In genomic region chr14:75828866-75829806, GRCm38 (mm10) we compare ENCODE assay signal across 8 mouse cellular contexts. TPM values are rescaled to one million over a fixed set of nuclear protein-coding genes. Genes with fewer than 3 reads are reported as not detected.
DNase-seq lines count a peak whose midpoint lies in the region; ATAC-seq and TF ChIP-seq lines count a peak whose summit lies in the region.

No protein-coding gene starts in this region.

- 3% methylated on average over 32 of the region's 32 CpGs for WGBS in heart, embryonic 12.5 days
- WGBS in kidney, embryonic 16.5 days: 3% methylated on average over 32 of the region's 32 CpGs

- peak overlapping the region; percentile 19 for H3ac ChIP-seq in C2C12 (ENCODE audit: control insufficient read depth, insufficient read length, low read depth)

- H3K79me2 ChIP-seq in C2C12 (ENCODE audit: control insufficient read depth, insufficient read depth): peaks cover 16% of the 10 kb centered on the region

- peak; percentile 78 for TF ChIP-seq CTCF in C2C12 (IDR thresholded peaks at IDR 0.05; ENCODE audit: control insufficient read depth, insufficient read depth, insufficient read length)
- TF ChIP-seq CTCF in brain, embryonic 14.5 days (IDR thresholded peaks at IDR 0.05; ENCODE audit: borderline replicate concordance, extremely low read depth, insufficient read depth, insufficient read length): peak; percentile 99

- DNase-seq in brain, embryonic 14.5 days (ENCODE audit: low read depth): peak; percentile 93
- DNase-seq in liver: peak; percentile 84
- peak; percentile 35 to 73 for DNase-seq in monocyte, adult 2 months (ENCODE audit: low read depth in 1 of 2, low spot score in 2 of 2)
- DNase-seq in spleen, postnatal 14 days (ENCODE audit: low spot score in 2 of 2): peak; percentile 63 to 78

- H3K4me3 ChIP-seq in C2C12 (ENCODE audit: insufficient read depth, poor library complexity, severe bottlenecking): peak overlapping the region; percentile 8
- H3K4me3 ChIP-seq in erythroblast, embryonic 14.5 days (replicated peaks): peak overlapping the region; percentile 61
- H3K4me3 ChIP-seq in heart, embryonic 12.5 days: peak overlapping the region; percentile 41
- peak overlapping the region; percentile 42 for H3K4me3 ChIP-seq in kidney, embryonic 16.5 days (ENCODE audit: low read length)

- no peak overlapping the region for H3K27ac ChIP-seq in heart, embryonic 12.5 days (ENCODE audit: poor library complexity, severe bottlenecking)
- peak overlapping the region; percentile 61; the same call in 1 of the 2 replicates for H3K27ac ChIP-seq in kidney, embryonic 16.5 days (ENCODE audit: low read length)

- H3K27me3 ChIP-seq in C2C12 (ENCODE audit: control insufficient read depth, insufficient read depth, insufficient read length): no peaks in the 10 kb centered on the region
- peaks cover 29% of the 10 kb centered on the region for H3K27me3 ChIP-seq in erythroblast, embryonic 14.5 days (ENCODE audit: control insufficient read depth)
- peaks cover 8% of the 10 kb centered on the region; the same call in 1 of the 2 replicates for H3K27me3 ChIP-seq in heart, embryonic 12.5 days (replicated peaks)
- peaks cover 11% of the 10 kb centered on the region; the same call in 1 of the 2 replicates for H3K27me3 ChIP-seq in kidney, embryonic 16.5 days (ENCODE audit: insufficient read depth, low read length)

- ATAC-seq in heart, embryonic 12.5 days (ENCODE audit: insufficient number of reproducible peaks, low FRiP score): peak; percentile 31; the same call in 1 of the 2 replicates
- ATAC-seq in kidney, embryonic 16.5 days (ENCODE audit: low FRiP score, low TSS enrichment): peak; percentile 50; the same call in 1 of the 2 replicates

- no peaks in the 10 kb centered on the region; the same call in 1 of the 2 replicates for H3K9me3 ChIP-seq in erythroblast, embryonic 14.5 days (ENCODE audit: control insufficient read depth, low read length)
- no peaks in the 10 kb centered on the region for H3K9me3 ChIP-seq in heart, embryonic 12.5 days (replicated peaks)
- no peaks in the 10 kb centered on the region for H3K9me3 ChIP-seq in kidney, embryonic 16.5 days (ENCODE audit: low read length)

- no peaks in the 10 kb centered on the region for H3K79me3 ChIP-seq in C2C12 (ENCODE audit: low read depth)

- H3K9ac ChIP-seq in heart, embryonic 12.5 days: peak overlapping the region; percentile 57
- H3K9ac ChIP-seq in kidney, embryonic 16.5 days (replicated peaks; ENCODE audit: low read length): peak overlapping the region; percentile 56

- no peak for TF ChIP-seq POLR2A in brain, embryonic 14.5 days (IDR thresholded peaks at IDR 0.05; ENCODE audit: borderline replicate concordance, extremely low read depth, insufficient read depth, insufficient read length, poor library complexity, severe bottlenecking)

- no peaks in the 10 kb centered on the region for H3K36me3 ChIP-seq in C2C12 (ENCODE audit: control insufficient read depth, insufficient read depth)
- no peaks in the 10 kb centered on the region for H3K36me3 ChIP-seq in erythroblast, embryonic 14.5 days (ENCODE audit: control insufficient read depth)
- H3K36me3 ChIP-seq in heart, embryonic 12.5 days: no peaks in the 10 kb centered on the region
- H3K36me3 ChIP-seq in kidney, embryonic 16.5 days (ENCODE audit: insufficient read depth, low read length): no peaks in the 10 kb centered on the region

- peaks cover 54% of the 10 kb centered on the region for H3K4me1 ChIP-seq in erythroblast, embryonic 14.5 days (ENCODE audit: control insufficient read depth)
- H3K4me1 ChIP-seq in heart, embryonic 12.5 days (replicated peaks): peaks cover 23% of the 10 kb centered on the region
- H3K4me1 ChIP-seq in kidney, embryonic 16.5 days (ENCODE audit: insufficient read depth, low read length): peaks cover 27% of the 10 kb centered on the region

- peak overlapping the region; percentile 85 for H3K4me2 ChIP-seq in heart, embryonic 12.5 days
- peak overlapping the region; percentile 81 for H3K4me2 ChIP-seq in kidney, embryonic 16.5 days (replicated peaks; ENCODE audit: low read depth, low read length)

TF ChIP-seq in C2C12, 6 proteins besides CTCF, POLR2A, EP300 and RAD21:
- TF ChIP-seq MYOD1 (IDR thresholded peaks at IDR 0.05; ENCODE audit: control insufficient read depth, insufficient read length, low read depth) (no peak), MAX (IDR thresholded peaks at IDR 0.05) (peak; percentile 75), USF1 (IDR thresholded peaks at IDR 0.05; ENCODE audit: low read depth) (no peak), CEBPB (IDR thresholded peaks at IDR 0.05; ENCODE audit: low read depth) (no peak)

RNA-seq across cellular contexts. Expression of gene Tpt1, which starts 15.8 kb away (rescaled TPM):
- polyA plus RNA-seq in C2C12 (2012; fragmentation: generic; extraction: Trizol): 5,697 TPM
- polyA plus RNA-seq in brain, embryonic 14.5 days (2012; rRNA removed): 1,780 and 1,905 TPM in 2 replicates
- polyA plus RNA-seq in erythroblast, embryonic 14.5 days (2012): 472 and 499 TPM in 2 replicates
- 921 and 928 TPM in 2 replicates for polyA plus RNA-seq in heart, embryonic 12.5 days (2016; fragmentation: Nextera tagmentation; extraction: Ambion mirVana)
- 868 and 911 TPM in 2 replicates for polyA plus RNA-seq in kidney, embryonic 16.5 days (2015; fragmentation: Nextera tagmentation; extraction: Ambion mirVana)

RNA-seq across cellular contexts. Expression of gene Slc25a30, which starts 42.3 kb away (rescaled TPM):
- 15.9 TPM for polyA plus RNA-seq in C2C12 (2012; fragmentation: generic; extraction: Trizol)
- polyA plus RNA-seq in brain, embryonic 14.5 days (2012; rRNA removed): 15.1 and 18.3 TPM in 2 replicates
- 0.73 and 0.87 TPM in 2 replicates for polyA plus RNA-seq in erythroblast, embryonic 14.5 days (2012)
- 5.5 and 6.0 TPM in 2 replicates for polyA plus RNA-seq in heart, embryonic 12.5 days (2016; fragmentation: Nextera tagmentation; extraction: Ambion mirVana)
- polyA plus RNA-seq in kidney, embryonic 16.5 days (2015; fragmentation: Nextera tagmentation; extraction: Ambion mirVana): 13.0 and 13.1 TPM in 2 replicates

Comparison
In these comparisons a context has a peak if more than half of its experiments do, and no peak if none do; other contexts are left out.
1. H3K4me3 ChIP-seq: peak in every context shown above with its lines; median percentile 61 in erythroblast, embryonic 14.5 days; 42 in kidney, embryonic 16.5 days; 41 in heart, embryonic 12.5 days; 8 in C2C12.